Mouse (Mus musculus) right cerebral cortex, postnatal 14 days (tissue): Measurements from ENCODE around the gene Hist1h2ag.

Experiments used
- DNase-seq: peaks from one replicate; pipeline ENCODE4 v3.0.0; 2022

Gene Hist1h2ag

DNA sequence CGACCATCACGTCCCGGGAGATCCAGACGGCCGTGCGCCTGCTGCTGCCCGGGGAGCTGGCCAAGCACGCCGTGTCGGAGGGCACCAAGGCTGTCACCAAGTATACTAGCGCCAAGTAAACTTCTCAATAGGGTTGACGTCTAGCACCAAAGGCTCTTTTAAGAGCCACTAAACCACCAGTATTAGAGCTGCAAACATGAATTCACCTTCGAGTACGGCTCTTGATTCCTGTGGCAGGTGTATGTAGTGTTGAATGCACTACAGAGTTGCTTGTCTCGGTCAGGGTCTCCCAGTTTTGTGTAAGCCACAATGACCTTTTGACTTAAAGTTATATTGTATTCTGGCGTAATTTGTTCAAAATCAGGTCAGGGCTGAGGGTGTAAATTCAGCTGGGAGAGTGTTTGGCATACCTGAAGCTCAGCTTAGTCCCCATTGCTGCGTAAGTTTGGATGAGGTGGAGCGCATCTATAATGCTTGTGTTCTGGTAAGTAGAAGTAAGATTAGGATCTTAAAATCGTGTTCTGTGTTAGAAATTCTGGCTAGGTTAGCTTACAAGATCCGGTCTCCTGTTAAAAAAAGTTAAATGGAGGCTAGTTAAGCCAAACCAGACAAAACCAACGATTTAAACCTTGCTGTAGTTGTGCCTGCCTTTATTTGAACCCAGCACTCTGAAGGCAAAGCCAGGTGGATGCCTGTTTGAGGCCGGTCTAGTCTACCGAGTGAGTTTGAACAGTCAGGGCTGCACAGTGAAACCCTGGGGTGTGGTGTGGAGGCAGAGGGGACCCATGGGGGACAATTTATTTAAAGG is 6.4 kb downstream of the Hist1h2ag start:
- no peak for DNase-seq

DNA sequence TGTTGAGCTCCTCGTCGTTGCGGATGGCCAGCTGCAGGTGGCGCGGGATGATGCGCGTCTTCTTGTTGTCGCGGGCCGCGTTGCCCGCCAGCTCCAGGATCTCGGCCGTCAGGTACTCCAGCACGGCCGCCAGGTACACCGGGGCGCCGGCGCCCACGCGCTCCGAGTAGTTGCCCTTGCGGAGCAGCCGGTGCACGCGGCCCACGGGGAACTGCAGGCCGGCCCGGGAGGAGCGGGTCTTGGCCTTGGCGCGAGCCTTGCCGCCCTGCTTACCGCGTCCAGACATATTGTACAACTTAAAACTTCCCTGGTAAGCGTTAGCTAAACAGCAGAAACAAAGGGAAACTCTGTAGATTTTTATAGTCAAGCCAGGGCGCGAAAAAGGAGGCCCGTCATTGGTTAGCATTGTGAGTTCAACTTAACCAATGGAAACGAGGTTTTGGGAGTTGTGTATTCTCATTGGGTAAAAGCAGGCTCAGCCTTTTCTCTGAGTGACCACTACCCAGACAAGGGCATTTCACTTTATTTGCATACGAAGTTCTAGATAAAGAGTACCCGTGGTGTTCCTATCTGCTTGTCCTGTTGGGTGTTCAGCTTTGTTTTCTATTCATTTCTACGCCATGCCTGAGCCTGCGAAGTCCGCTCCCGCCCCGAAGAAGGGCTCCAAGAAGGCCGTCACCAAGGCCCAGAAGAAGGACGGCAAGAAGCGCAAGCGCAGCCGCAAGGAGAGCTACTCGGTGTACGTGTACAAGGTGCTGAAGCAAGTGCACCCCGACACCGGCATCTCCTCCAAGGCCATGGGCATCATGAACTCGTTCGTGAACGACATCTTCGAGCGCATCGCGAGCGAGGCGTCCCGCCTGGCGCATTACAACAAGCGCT is 7.2 kb downstream of the Hist1h2ag start, which contains the start of the genes Hist1h2ah and Hist1h2bk:
Hist1h2ah (minus strand) TSS at position 302 of the 882 bp plus-strand sequence.
Hist1h2bk (plus strand) TSS at position 604 of the 882 bp plus-strand sequence.
- DNase-seq: peak; percentile 66

DNA sequence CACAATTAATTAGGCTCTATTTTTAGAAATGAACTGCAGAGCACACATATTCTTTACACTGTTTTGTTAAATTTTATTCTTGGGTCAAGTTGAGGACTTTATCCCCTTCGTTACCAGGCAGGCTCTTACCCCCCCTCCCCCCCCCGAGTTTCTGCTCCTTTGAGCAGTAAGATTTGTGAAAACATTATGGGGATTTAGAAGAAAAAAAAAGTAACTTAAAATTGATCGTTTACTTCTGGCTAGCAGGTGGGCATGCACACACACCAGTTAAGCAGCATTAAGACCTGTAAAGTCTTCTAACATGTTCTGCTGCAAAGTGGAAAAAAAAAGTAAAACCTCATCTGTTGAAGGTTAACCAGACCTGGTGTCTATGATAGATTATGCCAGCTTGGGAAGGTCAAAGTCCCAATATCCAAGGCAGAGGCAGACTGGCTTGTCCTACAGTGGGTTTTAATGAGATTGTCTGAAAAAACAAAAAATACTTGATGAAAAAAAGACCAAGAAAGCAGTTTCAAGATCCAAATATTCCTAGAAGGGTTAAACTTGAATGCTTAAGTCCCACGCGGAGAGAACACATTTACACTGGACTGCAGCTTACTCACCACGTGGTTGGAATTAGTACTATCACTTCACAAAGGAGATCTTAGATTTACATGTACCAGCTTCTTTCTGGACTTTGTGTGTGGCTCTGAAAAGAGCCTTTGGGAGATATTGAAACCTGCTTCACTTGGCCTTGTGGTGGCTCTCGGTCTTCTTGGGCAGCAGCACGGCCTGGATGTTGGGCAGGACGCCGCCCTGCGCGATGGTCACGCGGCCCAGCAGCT is 8.1 kb downstream of the Hist1h2ag start:
- DNase-seq: no peak

DNA sequence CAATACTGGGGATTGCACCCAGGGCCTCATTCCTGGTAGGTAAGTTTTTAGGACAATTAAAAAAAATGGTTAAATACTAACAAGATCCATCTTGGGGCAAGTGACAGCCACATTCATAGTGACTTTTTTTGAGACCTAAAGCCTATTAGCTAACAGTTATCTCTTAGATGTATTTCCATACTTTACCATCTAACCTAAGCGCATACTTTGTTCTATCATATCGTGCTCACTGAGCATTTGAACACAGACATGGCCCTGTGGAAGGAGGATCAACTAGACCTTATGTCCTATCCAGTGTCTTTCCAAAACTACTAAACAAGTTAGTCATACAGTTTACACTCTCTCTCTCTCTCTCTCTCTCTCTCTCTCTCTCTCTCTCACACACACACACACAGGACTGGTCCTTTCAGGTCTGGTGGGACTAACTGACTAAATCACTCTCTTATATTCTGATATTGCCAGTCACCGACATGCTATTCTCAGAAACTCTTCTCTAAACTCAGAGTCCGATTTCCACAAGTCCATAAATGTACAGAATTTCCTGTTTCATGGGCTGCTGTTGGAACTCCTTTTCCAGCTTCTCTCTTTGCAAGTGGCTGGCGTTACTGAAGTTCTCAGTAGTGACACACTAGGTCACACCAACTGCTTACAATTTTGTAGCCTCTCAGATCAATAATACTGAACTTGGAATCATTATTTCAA is 8.9 kb downstream of the Hist1h2ag start:
- no peak for DNase-seq

DNA sequence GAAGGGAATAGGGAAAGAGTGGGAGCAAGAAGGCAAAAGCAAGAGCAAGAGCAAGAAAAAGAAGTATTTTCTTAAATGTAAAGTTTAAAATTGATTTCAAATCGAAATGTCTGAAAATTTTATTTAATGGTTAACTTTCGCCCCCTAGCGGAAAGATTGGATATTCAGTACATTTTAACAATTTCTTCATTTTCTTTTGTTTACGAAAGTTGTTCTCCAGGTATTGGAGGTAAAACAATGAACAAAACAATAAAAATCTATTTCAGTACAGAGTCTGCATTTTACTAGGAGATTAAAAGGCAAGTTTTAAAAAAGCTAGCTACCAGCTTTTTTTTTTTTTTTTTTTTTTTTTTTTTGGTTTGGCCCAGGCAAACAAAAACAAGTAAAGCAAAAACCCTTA is 12.3 kb downstream of the Hist1h2ag start:
- DNase-seq: no peak

DNA sequence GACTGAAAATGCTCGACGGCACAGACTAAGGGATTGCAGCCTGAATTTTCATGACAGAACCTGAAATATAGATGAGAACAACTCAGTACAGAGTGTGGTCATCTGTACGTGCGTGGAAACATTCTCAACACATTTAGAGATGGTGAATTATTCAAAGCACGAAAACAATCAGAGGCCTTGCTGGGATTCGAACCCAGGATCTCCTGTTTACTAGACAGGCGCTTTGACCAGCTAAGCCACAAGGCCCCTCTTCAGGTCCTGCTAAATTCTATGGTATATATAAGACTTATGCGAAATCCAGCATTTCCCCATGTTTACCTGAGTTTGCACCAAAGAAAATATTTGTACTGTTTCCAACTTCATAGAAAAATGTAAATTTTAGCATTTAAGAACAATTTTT is 12.8 kb downstream of the Hist1h2ag start:
- DNase-seq: no peak

DNA sequence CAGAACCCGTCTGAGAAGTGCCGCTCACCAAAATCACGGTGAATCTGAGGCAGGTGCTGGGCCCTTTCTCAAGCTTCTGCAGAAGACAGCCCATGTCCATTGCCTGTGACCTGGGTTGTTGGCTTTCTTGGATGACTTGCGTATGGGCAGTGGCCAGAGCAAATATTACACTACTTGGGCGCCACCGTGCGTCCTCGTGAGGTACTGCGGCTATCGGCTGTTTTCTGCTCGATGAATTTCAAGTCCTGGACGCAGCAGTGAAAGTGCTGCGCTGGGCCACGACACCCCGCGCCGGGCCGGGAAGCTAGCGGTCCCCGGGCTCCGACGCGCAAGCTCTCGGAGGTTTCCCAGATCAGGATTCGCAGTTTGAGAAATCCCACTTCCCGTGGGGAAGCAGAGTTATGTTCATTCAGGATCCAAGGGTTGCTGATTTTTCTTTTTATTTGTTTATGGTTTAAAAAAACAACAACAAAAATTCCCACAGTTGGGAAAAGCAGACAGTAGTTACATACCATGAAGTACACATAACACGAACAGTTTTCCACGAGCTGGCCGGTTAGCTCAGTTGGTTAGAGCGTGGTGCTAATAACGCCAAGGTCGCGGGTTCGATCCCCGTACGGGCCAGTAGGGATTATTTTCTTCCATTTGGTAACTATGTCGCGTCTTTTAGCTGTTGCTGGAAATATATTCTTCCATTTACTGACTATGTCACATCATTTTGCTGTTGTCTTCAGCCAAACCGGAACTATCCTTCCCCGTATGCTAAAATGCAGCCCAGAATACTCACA is 13.9 kb downstream of the Hist1h2ag start:
- peak; percentile 83 for DNase-seq

DNA sequence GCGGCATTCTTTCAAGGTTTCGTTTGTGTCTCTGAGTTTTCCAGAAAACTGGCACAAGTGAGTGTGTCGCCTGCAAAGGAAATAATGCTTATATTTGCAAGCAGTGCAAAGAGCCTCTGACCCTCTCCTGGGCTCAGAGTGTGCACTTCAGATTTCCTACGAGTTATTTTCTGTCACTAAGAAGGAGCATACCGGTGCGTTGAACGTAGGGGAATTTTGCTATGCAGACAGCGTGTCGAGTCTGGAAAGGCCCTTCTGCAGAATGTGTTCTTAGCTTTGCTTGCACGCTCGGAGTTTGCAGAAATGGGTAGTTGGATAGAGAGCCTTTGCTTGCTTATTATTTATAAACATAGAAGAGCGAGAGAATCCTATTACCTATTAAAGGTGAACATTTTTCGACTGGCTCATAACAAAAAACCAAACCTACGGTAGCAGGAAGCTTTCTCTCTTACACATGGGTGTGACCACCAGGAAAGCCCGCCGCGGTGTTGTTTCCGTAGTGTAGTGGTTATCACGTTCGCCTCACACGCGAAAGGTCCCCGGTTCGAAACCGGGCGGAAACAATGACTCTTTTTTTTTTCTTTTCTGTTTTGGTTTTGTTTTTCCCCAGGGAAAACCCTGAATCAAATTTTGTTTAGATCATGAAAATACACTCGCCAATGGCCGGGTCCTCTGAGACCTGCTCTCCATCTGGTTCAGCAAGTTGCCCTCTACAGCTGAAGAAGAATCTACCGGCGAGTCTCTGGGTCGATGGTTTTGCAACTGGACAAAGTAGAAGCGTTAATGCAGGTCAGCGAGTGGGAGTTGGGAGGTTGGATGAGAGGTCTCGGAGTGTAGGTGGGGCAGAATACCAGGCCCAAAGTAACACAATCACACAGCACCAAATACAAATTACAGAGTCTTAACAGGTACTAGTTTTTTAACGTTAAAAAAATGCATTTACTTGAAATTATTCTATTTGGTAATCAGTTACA is 16.4 kb downstream of the Hist1h2ag start:
- DNase-seq: peak; percentile 81

DNA sequence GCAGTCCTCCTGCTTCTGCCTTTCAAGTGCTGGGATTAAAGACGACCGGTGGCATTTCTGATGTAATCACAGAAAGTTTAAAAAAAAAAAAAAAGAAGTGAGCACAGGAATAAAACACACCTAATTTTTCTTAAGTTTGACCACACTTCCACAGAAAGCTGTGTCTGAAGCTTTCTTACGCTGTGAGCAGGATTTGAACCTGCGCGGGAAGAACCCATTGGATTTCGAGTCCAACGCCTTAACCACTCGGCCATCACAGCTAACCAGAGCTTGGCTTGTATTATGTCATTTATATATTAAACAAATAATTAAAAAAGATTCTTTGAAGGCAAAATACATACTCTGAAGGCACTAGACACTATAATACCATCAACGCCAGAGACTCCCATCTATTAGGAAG is 20.5 kb downstream of the Hist1h2ag start:
- DNase-seq: peak; percentile 64

DNA sequence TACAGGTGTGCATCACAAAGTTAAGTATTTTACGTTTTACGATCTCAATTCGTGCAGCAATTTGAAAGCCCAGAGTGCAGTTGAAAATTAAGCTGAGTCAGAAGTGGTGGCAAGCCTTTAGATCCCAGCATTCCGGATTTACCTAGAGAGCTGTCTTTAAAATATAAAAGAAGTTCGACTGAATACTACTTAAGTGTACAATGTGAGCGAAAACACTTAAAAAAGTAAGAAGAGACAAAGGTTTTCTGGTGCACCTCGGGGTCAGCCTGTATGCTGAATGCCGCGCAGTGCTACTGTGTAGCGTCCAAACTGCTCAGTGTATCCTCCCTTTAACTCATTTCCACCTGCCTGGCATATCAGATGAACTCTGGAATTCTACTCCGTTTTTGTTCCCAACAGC is 21.2 kb downstream of the Hist1h2ag start:
- DNase-seq: no peak

DNA sequence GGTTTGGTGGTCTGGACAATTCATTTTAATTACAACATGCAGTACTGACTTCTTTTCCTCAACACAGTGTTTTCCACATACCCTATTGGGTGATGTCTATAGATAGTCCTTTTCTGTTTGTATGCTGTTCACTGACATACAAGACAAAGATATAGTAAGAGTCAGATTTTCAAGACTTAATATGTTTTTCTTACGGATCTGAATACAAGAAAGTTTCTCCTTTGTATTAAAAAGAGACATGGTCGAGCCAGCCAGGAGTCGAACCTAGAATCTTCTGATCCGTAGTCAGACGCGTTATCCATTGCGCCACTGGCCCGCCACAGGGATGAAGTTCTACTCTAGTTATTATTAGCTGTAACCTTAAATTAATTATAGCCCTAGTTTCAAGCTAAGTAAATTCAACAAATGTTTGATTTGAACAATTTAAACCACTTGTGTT is 21.8 kb downstream of the Hist1h2ag start:
- DNase-seq: peak; percentile 39

DNA sequence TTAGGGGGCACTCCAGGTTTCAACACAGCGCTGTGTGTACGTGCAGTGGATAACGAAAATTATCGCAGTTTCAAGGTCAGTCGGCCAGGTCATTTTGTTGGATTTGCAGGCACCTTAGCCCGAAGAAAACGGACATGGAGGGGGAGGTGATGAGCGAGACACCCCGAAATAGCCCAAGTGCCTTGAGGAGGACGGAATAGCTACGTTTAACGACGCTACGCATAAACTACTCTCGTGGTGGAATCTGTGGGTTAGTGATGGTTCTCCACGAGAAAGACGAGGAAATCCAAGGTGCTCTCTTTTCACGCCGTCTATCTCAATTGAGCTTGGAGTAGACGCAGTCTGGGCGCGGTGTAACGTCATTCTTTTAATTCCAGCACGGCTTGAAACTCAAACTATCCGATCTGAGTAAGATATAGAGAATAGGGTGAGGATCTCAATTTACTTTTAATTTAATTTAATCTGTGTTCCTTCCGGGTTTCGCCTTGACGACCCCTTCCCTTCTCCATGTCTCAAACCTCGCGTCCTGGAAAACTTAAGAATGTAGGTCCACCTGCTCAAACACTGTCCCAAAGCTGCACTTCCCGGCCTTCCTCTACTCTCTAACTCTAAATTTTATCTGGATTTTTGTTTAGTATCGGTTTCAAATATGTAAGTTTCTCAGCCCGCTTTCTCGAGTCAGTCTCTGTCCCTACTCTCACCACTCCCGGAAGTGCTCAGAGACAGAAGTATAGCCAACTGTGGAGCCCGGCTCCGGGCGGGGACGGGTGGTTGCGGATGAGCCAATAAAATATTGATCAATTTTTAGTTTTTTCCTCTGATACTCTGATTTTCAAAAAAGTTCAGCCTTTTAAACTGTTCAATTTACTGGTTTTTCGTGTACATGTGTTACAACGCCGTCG is 22.6 kb downstream of the Hist1h2ag start:
- no peak for DNase-seq

DNA sequence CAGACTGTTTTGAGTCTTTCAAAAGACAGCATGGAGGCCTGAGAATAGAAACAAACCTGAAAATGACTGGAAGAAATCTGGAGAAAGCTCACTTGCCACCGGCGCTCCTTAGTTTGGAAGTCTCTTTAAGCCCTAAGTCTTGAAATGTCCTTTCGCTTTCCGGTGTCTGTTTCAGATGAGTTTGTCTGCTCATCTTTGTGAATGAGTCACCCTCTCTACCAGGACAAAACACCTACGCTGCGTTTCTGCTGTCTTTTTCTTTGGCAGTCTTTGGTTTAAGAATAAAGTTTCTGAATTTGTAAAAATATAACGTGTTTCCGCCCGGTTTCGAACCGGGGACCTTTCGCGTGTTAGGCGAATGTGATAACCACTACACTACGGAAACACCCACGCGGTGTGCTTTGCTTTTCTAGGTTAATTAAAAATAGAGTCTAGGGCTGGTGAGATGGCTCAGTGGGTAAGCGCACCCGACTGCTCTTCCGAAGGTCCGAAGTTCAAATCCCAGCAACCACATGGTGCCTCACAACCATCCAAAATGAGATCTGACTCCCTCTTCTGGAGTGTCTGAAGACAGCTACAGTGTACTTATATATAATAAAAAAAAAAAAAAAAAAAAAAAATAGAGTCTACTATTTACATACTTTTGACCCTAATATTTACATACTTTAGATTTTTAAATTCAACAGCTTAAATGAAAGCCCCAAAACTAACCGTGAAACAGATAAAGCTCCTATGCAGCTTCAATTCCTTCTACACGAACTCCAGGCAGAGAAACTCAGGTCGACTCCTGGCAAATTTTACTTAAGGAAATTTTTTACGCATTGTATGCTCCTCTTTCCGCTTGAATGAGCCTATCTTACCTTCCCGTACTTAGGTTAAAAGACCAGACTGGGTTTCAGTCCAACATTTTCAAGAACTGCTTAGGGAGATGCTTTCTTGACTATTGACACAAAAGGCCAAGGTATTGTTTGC is 27.0 kb downstream of the Hist1h2ag start:
- peak; percentile 65 for DNase-seq

DNA sequence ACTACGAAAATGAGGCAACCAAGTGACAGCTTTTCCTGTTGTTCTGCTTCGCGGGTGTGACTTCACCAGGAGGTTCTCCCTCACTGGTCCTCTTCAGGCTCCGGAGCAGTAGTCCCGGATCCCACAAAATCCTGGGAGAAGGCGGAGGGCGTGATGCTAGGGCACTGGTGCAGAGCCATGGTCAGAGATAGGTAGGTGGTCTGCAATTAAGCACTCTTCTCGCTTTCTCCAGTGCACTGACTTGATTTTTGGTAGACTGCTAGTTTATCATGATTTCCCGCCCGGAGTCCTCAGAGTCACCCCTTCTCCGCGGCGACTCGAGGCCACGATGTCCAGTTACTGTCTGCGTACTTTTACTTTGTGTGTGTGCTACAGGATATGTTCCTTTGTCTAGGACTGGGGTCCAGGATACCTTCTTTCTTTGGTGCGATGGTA is 28.3 kb downstream of the Hist1h2ag start:
- DNase-seq: no peak

DNA sequence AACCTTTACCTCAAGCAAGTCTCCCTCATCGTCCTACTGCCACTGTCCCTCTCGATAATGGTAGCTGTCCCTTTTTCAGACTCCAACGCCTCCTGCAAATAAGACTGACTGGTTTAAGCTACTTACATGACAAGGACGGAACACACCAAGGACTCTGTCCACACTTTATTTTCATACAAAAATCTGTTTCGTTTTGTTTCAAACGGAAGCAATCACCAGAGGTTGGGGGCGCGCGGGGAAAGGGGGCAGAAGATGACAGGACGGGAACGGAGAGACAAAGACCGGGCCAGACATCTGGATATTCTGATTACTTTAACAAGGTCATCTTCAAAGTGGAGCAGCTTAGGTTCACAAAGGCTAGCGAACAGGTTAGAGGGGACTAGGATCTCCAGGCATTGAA is 29.0 kb downstream of the Hist1h2ag start:
- no peak for DNase-seq

DNA sequence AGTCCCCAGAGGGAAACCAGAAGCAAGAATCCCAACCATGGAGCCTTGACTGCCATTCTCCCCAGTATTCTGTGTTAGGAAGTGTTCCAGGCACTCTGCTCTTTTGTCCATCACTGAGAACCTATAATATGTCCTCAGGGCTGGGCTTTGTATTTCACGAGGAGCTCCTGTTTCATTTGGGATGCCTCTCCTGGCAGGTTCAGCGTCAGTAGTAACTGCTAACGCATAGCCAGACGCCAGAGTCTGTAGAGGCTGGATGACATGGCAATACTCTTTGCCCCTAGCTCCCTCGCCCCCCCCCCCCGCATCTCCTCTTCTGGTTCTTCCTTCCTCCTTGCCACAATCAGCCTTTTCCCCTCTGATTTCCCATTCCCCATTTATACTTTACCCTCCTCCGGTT is 33.1 kb downstream of the Hist1h2ag start, which contains the start of gene Prss16:
Prss16 (minus strand) TSS at position 101 of the 400 bp plus-strand sequence.
- DNase-seq: no peak

DNA sequence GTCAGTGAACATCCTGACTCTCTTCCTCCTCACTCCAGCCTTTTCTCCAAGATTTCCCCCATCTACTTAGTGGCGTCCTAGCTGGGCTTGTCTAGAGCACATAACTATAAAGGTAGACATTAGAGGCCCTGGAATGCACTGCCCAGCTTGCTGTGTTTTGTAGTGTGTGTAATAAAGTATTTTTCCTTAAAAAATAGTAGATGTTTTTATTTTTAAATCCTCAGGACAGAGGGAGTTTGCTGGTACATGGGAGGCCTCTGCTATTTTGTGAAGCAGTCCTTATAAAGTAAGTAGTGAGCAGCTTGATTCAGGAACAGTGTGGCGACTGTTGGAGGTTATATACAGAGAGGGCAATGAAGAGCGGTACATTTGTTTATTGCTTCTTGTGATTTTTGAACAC is 34.0 kb downstream of the Hist1h2ag start:
- no peak for DNase-seq

DNA sequence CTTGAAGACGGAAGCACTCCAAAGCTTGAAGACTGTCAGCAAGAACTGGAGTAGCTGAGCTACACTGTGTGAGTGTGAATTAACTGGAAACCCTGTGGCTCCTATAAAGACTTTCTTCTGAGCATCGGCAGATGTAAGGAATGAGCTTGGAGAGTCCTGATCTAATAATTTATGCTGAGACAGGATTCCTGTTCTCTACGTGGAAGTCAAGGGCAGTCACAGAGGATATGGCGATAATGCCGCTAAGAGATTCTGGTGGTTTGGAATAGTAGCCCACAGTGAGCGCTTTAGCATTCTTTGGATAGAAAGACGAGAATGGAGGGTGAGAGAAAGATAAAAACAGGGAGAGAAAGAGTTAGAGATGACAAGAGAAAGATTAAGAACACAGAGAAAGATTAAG is 34.9 kb downstream of the Hist1h2ag start:
- DNase-seq: no peak
